Mouse (Mus musculus): ENCODE measurements around the gene Anks4b. TPM values are rescaled to one million over a fixed set of nuclear protein-coding genes. Genes with fewer than 3 reads are reported as not detected.

Gene Anks4b
- polyA plus RNA-seq, 1 experiment from 2014 or later = not detected

Other genes starting within 250 kb of the Anks4b start
- gene Dnah3, start 78.6 kb upstream of the Anks4b start, polyA plus RNA-seq (2014; fragmentation: Nextera tagmentation; extraction: Ambion mirVana) = not detected in 2 replicates
- gene Tmem159, start 71.5 kb upstream of the Anks4b start, polyA plus RNA-seq (2014; fragmentation: Nextera tagmentation; extraction: Ambion mirVana) = 26.7 and 27.6 TPM in 2 replicates
- 0.21 TPM in 1 of 2 replicates, not detected in the other for gene Zp2, start 28.6 kb upstream of the Anks4b start, polyA plus RNA-seq (2014; fragmentation: Nextera tagmentation; extraction: Ambion mirVana)
- gene Crym, start 28.3 kb downstream of the Anks4b start, polyA plus RNA-seq (2014; fragmentation: Nextera tagmentation; extraction: Ambion mirVana) = 142 and 181 TPM in 2 replicates
- gene Abca14, start 30.1 kb downstream of the Anks4b start, polyA plus RNA-seq (2014; fragmentation: Nextera tagmentation; extraction: Ambion mirVana) = not detected in 2 replicates
- not detected in 2 replicates for gene Abca15, start 154.8 kb downstream of the Anks4b start, polyA plus RNA-seq (2014; fragmentation: Nextera tagmentation; extraction: Ambion mirVana)
- 0.07 TPM in 1 of 2 replicates, not detected in the other for gene Abca16, start 235.8 kb downstream of the Anks4b start, polyA plus RNA-seq (2014; fragmentation: Nextera tagmentation; extraction: Ambion mirVana)

All from embryonic facial prominence, embryonic 11.5 days (tissue).